Mouse (Mus musculus) lung, postnatal 0 days (tissue): ENCODE measurements around the gene Tcf23.

Experiments used
- CTCF ChIP-seq: IDR thresholded peaks from 2 replicates; pipeline ENCODE4 v1.5.1; 2016; ENCODE audit warnings: antibody characterized with exemption, mild to moderate bottlenecking
- EP300 ChIP-seq: IDR thresholded peaks from 2 replicates; pipeline ENCODE4 v1.6.1; 2016; ENCODE audit warnings: antibody characterized with exemption, mild to moderate bottlenecking, control low read depth

GRCm38 (mm10) chr5:30943004-30943403 is 25.5 kb upstream of the Tcf23 start:
- TF ChIP-seq EP300, result no peak
- peak; percentile 50 for TF ChIP-seq CTCF
